Mouse (Mus musculus) hematopoietic stem cell, adult 5-6 weeks (primary cell): ENCODE data around the gene Car3. TPM values are rescaled to one million over a fixed set of nuclear protein-coding genes. Genes with fewer than 3 reads are reported as not detected.
A peak's percentile ranks its signal among the peaks of the same experiment; 100 is the strongest.

Source experiments
- ATAC-seq, 2 experiments: fragments of 125-278 bp in 1 of 2; replicated peaks in 1 of 2; 2 replicates each; pipeline ENCODE4 v1.8.0; 2016 to 2017; ENCODE audit warnings: inconsistent platforms in 2 of 2, mild to moderate bottlenecking in 2 of 2, moderate number of reproducible peaks in 2 of 2, low read depth in 1 of 2, moderate TSS enrichment in 1 of 2; ENCODE audit not compliant: low FRiP score in 2 of 2, poor library complexity in 2 of 2, severe bottlenecking in 2 of 2, insufficient read depth in 1 of 2, low TSS enrichment in 1 of 2
- total RNA-seq: library from RNA; stranded (forward); fragments of 172-1452, 232-1000 nt; gene quantifications from 2 replicates; pipeline ENCODE4 v1.2.3, GENCODE M21; 2017

Car3 gene
- total RNA-seq, 1 experiment from 2014 or later = 14.9 TPM

GRCm38 (mm10) chr3:14869779-14870178 lies 6.5 kb downstream of the Car3 start:
- peak; percentile 72 to 77 for ATAC-seq

DNA sequence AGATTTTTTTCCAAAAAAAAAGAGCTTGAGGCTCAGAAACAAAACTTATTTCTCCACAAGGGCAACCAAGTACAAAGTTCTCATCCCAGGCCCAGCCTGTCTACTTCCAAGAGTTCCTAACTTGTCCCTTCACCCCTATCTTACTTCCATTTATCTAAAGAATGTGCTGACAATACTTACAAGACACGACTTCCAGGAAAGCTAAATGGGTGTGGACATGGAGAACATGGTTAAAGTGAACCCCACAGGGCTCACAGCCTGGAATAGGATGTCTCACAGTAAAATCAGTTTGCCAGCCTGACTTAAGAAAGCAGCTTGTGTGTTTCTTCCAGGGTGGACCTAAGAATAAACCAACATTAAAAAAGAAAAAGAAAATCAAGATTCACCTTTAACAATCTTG lies 7.2 kb downstream of the Car3 start:
- ATAC-seq = no peak

- ATAC-seq = peak; percentile 88 to 89
Observed at GRCm38 (mm10) chr3:14871386-14871785, 8.1 kb downstream of the Car3 start.

DNA sequence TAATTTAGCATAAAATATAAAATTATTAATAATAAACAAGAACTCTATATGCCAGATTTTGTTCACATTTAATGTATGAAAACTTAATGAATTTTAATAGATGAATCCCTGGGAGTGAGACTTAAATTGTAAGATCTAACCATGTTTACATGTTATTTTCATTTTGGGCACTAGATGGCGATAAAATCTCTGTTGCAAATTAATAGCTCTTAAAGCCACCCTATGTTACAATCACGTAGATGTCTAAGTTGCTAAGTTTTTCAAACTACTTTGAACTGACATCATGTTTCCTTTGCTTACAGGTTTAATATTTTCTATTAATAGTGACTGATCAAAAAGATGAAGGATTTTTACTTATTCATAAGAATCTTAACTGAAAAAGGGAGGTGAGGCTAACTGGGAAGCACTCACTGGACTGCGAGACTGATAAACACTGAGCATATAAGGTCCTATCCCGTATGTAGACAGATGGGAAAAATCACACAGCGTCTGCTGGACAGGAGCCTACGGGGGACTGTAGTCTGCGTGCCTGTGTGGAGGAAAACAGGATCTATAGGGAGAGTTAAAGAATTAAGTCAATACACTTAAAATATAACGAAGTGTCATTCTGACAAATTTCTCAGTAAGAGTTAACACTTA lies 11.2 kb downstream of the Car3 start:
- ATAC-seq = no peak

GRCm38 (mm10) chr3:14876325-14876918 lies 13.1 kb downstream of the Car3 start:
- ATAC-seq = no peak

DNA sequence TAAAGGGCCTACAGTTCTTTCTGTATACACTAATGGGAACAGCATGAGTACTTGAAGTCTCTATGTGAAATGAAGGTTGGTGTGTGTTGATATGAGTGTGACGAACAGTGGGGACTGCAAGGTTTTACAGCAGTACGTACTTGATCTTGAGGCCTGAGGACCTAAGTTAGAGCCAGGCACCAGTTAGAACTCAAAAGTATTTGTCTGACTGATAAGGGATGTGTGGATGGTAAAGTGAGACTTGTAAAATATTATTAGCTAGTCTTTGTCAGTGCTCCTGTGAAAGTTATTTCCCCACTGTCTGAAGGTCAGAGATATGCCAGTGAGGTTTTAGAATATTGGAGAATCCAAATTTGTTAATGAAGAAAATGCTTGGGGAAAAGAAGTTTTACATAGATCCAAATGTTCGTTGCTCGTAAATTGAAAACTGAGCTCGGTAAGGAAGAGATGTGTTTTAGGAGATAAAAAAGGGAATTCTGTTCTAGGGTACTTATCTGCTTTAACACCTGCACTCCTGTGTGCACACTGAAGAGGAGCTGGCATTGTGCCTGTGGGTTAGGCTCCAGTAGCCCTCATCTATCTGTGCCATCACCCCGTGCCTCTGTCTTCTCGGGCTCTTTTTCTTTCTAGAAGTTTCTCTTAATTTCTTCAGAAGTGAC lies 14.1 kb downstream of the Car3 start:
- peak in 1 of 2 experiments; percentile 24; a peak in 1 of 4 replicates for ATAC-seq

DNA sequence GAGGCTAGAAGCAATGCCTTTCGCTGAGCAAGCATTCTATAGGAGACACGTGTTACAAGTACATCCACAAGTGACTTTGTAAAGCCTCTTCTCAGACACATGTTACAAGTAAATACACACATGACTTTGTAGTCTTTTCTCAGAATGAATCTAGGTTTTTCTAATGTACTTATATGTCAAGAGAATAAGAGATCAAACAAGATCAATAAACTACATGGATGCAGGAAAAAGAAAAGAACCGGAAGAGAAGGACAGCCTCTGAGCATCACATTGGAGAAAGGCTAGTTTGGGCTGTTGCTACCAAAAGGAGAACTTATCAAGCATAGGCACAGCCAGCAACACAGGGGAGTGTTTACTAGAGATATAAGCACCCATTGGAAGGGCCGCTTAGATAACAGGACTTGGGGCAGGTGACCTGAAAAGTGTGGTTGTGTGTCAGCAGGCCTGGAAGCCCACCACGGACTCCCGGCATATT lies 15.5 kb downstream of the Car3 start:
- ATAC-seq = peak; percentile 38 to 46; a peak in 1 of 4 replicates

GRCm38 (mm10) chr3:14879293-14879692 lies 16.0 kb downstream of the Car3 start:
- ATAC-seq = no peak

GRCm38 (mm10) chr3:14880277-14880676 lies 17.0 kb downstream of the Car3 start:
- peak; percentile 62 to 73 for ATAC-seq

GRCm38 (mm10) chr3:14882005-14882404 lies 18.7 kb downstream of the Car3 start:
- ATAC-seq = no peak

DNA sequence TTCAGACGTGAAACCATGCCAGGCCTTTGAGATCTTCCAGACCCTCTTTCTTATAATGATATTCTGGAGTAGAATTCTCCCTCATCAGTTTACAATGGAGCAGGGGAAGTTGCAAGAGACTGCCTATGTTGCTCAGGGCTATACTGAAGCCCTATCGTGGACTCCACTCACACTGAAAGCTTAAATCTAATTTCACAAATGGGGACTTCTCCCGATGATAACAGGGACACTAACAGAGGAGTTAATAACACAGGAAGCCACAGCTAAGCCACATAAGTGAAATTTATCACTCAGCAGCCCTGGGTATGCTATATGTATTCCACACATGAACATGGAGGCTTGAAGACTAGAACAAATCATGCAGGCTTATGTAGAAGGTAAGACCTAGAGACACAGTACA lies 19.4 kb downstream of the Car3 start:
- no peak for ATAC-seq

- no peak for ATAC-seq
Observed at GRCm38 (mm10) chr3:14884826-14885225, 21.5 kb downstream of the Car3 start.

DNA sequence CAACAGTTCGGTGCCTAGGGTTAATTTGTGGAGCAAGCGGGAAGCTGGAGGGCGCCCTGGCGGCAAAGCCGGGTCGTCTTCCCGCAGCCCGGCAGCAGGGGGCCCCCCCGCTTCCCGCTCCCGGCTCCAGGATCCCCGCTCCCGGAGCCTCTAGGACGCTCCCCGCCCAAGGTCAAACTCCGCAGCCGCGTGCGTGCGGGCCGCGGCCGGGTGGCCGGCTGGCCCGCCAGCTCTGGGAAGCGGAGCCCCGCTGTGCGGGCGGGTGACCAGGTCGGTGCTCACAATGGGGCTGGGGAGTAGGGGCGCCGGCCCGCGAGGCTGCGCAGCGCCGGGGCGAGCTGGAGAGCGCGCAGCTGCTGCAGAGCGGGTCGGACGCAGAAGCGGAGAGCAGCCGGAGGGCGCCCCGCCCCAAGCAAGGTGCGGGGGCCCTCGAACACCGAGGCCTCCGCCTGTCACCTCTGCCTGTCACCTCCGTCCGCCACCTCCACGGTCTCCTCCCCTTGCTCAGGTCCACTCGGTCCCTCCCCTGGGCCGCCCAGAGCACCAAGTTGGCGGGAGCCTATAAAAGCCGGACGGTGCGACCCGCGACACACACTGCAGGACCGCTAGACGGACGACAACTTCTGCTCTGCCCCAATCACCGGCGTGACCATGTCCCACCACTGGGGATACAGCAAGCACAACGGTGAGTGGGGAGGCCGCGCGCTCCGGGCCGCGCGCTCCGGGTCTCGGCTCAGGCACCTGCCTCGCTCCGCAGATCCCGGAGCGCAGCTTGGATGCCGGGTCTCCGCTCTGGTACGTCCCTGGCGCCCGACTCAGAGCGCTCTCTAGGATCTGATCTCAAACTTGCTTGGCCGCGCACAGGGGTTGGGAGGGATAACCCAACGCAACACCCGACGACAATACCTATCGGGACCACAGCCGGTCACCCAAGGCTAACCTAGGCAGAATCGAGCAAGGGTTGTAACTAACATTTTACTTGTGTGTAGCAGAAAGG lies 23.1 kb downstream of the Car3 start, which contains the start of gene Car2:
Gene Car2 (plus strand): TSS at position 172 of the 997 bp plus-strand sequence.
- ATAC-seq = peak; percentile 81 to 83

DNA sequence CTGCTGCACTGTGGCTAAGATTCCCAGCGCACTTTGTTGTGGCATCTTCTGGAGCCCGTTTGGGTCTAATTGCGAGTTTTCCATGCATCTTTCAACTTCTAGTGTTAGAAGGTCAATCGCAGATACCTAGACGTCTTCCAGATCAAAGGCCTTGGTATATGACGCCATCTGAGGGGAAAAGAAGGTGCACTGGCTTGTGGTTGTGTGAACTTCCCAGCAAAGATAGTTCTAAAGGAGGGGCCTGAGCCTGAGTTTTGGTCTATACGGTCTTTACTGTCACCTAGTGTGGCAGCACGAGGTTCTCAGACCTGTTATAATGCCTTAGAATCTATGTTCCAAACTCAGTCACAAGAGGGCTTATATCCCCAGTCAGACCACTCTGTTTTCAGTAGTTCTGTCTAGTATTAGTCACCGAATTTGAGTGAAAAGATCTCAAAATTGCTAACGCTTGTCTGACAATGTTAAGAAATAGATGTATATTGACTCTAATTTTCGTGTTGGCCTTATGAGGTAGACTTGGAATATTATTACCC lies 23.9 kb downstream of the Car3 start:
- ATAC-seq = peak in 1 of 2 experiments; percentile 10; a peak in 2 of 4 replicates

DNA sequence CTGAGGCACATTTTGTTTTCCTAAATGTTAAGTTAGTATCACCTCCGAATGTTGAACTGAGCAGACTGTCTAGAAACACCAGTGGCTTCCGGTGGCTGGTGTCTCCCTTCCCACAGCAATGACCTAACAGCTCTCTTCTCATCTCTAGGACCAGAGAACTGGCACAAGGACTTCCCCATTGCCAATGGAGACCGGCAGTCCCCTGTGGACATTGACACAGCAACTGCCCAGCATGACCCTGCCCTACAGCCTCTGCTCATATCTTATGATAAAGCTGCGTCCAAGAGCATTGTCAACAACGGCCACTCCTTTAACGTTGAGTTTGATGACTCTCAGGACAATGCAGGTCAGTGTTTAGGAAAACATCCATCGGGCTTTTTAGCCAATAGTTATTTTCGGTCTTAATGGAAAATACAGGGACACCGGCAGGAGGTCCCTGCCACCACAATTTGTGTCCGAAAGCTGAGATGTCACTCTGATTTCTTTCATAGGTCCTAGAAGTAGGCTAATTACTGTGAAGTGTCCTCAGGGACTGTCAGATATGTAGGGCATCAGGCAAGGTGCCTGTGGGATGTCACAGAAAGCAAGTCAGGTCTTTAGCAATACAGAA lies 24.5 kb downstream of the Car3 start:
- 0 out of 4 replicates have a peak, but pooled peaks of 1 of the 2 experiments have one; percentile 19 for ATAC-seq

DNA sequence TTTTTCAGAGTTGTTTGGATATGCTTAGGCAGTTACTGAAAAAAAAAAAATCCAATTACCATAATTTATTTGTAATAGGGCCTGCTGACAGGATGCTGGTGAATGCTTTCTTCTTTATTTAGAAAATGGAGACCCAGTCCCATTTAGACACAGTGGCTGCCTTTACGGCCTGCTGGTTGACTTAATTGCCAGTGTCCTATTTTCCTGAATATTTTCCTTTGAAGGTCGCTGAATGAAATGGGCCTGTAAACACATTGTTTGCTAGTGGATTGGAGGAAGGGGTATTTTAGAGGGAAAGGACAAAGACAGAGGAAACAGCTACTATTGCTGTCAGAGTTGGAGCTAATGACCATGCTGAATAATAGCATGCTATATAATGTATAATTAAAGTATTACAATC lies 25.2 kb downstream of the Car3 start:
- ATAC-seq = no peak

DNA sequence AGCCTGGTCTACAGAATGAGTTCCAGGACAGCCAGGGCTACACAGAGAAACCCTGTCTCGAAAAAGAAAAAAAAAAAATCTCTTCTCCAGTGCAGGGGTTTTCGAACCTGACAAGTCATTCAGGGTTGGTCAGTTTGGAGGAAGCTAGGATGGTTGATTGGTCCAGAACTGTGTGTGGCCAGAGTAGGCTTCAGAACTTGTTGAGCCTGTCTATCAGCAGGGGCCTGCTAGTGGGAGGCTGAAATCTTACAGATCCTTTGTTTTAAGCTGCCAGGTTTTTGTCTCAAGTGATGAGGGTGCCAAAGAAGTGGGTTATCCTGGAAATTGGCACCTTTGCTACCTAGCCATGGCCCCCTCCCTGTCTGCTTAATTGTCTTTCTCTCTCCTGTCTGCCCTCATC lies 25.8 kb downstream of the Car3 start:
- no peak for ATAC-seq
